Mouse (Mus musculus): ENCODE data around the gene Tshz2. TPM values are rescaled to one million over a fixed set of nuclear protein-coding genes. Genes with fewer than 3 reads are reported as not detected.

Gene Tshz2
- polyA plus RNA-seq, 1 experiment from 2014 or later, result 3.2 TPM

DNA sequence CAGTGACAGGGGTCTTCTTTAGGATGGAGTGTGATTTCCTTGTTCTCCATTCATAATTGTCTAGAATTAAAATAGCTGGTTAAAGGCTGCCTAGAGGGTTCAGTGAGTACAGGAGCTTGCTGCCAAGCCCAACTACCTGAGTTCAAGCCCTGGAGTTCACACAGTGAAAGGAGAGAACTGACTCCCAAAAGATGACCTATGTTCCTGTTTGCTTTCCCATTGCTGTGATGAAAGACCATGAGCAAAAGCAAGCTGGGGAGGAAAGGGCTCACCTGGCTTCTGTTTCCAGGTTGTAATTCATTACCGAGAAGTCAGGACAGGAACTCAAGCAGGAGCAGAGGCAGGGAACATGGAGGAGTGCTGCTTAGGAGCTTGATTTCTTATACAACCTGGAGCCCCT is 416.0 kb downstream of the Tshz2 start:
- ATAC-seq (replicated peaks; ENCODE audit: extremely low read depth, insufficient read depth, low FRiP score), result no peak
- Histone ChIP-seq H3K9me3 (replicated peaks; ENCODE audit: control insufficient read depth, low read length) (no peaks in the 10 kb centered on the region; the same call in 1 of the 2 replicates), H3K27ac (ENCODE audit: low read length) (no peak overlapping the region), H3K9ac (ENCODE audit: low read length) (no peak overlapping the region), H3K4me3 (ENCODE audit: low read length) (no peak overlapping the region), H3K36me3 (ENCODE audit: control insufficient read depth, insufficient read depth) (no peaks in the 10 kb centered on the region), H3K4me2 (ENCODE audit: low read depth, low read length) (no peak overlapping the region), H3K27me3 (ENCODE audit: control insufficient read depth, insufficient read depth, low read length) (no peaks in the 10 kb centered on the region), H3K4me1 (ENCODE audit: control insufficient read depth, insufficient read depth, low read length) (no peaks in the 10 kb centered on the region)
- 86% methylated on average over 1 of the region's 1 CpGs for WGBS

GRCm38 (mm10) chr2:170050651-170051050 is 417.8 kb downstream of the Tshz2 start:
- Histone ChIP-seq H3K4me2 (ENCODE audit: low read depth, low read length) (no peak overlapping the region), H3K27ac (ENCODE audit: low read length) (no peak overlapping the region), H3K9ac (ENCODE audit: low read length) (no peak overlapping the region), H3K27me3 (ENCODE audit: control insufficient read depth, insufficient read depth, low read length) (no peaks in the 10 kb centered on the region), H3K36me3 (ENCODE audit: control insufficient read depth, insufficient read depth) (no peaks in the 10 kb centered on the region), H3K9me3 (replicated peaks; ENCODE audit: control insufficient read depth, low read length) (no peaks in the 10 kb centered on the region; the same call in 1 of the 2 replicates), H3K4me1 (ENCODE audit: control insufficient read depth, insufficient read depth, low read length) (no peaks in the 10 kb centered on the region), H3K4me3 (ENCODE audit: low read length) (no peak overlapping the region)
- ATAC-seq (replicated peaks; ENCODE audit: extremely low read depth, insufficient read depth, low FRiP score), result no peak
- 39% methylated on average over 5 of the region's 5 CpGs for WGBS

DNA sequence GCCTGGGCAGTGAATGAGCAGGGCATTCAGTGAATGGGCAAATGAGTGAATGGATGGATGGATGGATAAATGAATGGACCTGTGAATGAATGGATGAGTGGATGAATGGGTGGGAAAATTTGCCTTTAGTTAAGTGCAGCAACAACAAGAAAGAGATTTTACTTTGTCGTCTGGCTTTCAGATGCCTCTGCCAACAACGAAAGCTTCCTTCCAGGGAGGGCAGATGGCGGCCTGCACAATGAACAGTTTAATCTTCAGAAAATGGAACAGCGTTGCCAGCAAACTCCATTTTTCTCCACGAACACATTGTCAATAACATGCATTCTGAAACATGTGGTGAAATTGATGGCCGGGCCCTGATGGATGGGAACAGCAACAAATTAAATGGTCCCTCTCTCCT is 418.6 kb downstream of the Tshz2 start:
- ATAC-seq (replicated peaks; ENCODE audit: extremely low read depth, insufficient read depth, low FRiP score), result no peak
- Histone ChIP-seq H3K9ac (ENCODE audit: low read length) (no peak overlapping the region), H3K9me3 (replicated peaks; ENCODE audit: control insufficient read depth, low read length) (no peaks in the 10 kb centered on the region; the same call in 1 of the 2 replicates), H3K4me3 (ENCODE audit: low read length) (no peak overlapping the region), H3K36me3 (ENCODE audit: control insufficient read depth, insufficient read depth) (no peaks in the 10 kb centered on the region), H3K4me1 (ENCODE audit: control insufficient read depth, insufficient read depth, low read length) (no peaks in the 10 kb centered on the region), H3K27ac (ENCODE audit: low read length) (no peak overlapping the region), H3K27me3 (ENCODE audit: control insufficient read depth, insufficient read depth, low read length) (no peaks in the 10 kb centered on the region), H3K4me2 (ENCODE audit: low read depth, low read length) (no peak overlapping the region)
- 89% methylated on average over 6 of the region's 6 CpGs for WGBS

GRCm38 (mm10) chr2:170054943-170055342 is 422.1 kb downstream of the Tshz2 start:
- H3K36me3 ChIP-seq (ENCODE audit: control insufficient read depth, insufficient read depth), result no peaks in the 10 kb centered on the region
- 70% methylated on average over 12 of the region's 12 CpGs for WGBS
- no peak for ATAC-seq (replicated peaks; ENCODE audit: extremely low read depth, insufficient read depth, low FRiP score)

DNA sequence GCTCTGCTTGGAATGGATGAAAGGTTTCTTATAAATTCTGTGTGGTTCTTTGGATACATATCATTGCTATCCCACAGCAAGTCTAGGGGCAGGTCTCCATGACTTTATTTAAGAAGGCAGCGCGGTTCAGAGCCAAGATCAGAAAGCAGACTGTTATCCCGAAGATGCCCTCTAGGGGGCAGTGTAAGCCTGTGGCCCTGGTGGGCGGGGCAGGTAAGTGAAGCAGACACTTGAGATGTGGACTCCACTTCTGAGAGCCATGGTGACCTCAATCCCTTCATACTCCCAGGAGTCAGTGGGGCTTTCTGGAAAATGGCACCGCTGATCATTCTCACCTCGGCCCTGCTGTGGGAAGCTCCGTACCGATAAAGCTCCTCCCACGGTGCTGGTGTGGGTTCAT is 422.6 kb downstream of the Tshz2 start:
- no peaks in the 10 kb centered on the region for H3K36me3 ChIP-seq (ENCODE audit: control insufficient read depth, insufficient read depth)
- no peak overlapping the region for H3K9ac ChIP-seq (ENCODE audit: low read length)
- ATAC-seq (replicated peaks; ENCODE audit: extremely low read depth, insufficient read depth, low FRiP score), result no peak
- H3K4me1 ChIP-seq (ENCODE audit: control insufficient read depth, insufficient read depth, low read length), result no peaks in the 10 kb centered on the region
- H3K27me3 ChIP-seq (ENCODE audit: control insufficient read depth, insufficient read depth, low read length), result no peaks in the 10 kb centered on the region
- H3K4me3 ChIP-seq (ENCODE audit: low read length), result no peak overlapping the region
- peak overlapping the region; percentile 23; the same call in 1 of the 2 replicates for H3K4me2 ChIP-seq (ENCODE audit: low read depth, low read length)
- H3K9me3 ChIP-seq (replicated peaks; ENCODE audit: control insufficient read depth, low read length), result no peaks in the 10 kb centered on the region
- WGBS, result 25% methylated on average over 9 of the region's 9 CpGs
- H3K27ac ChIP-seq (ENCODE audit: low read length), result no peak overlapping the region

More at GRCm38 (mm10) chr2:170054943-170055342, 422.1 kb downstream of the Tshz2 start:
- H3K27ac ChIP-seq (ENCODE audit: low read length), result no peak overlapping the region
- no peaks in the 10 kb centered on the region for H3K4me1 ChIP-seq (ENCODE audit: control insufficient read depth, insufficient read depth, low read length)
- no peak overlapping the region for H3K4me3 ChIP-seq (ENCODE audit: low read length)
- H3K27me3 ChIP-seq (ENCODE audit: control insufficient read depth, insufficient read depth, low read length), result no peaks in the 10 kb centered on the region
- H3K4me2 ChIP-seq (ENCODE audit: low read depth, low read length), result no peak overlapping the region
- H3K9me3 ChIP-seq (replicated peaks; ENCODE audit: control insufficient read depth, low read length), result no peaks in the 10 kb centered on the region
- H3K9ac ChIP-seq (ENCODE audit: low read length), result no peak overlapping the region

- Histone ChIP-seq H3K4me1 (ENCODE audit: control insufficient read depth, insufficient read depth, low read length) (no peaks in the 10 kb centered on the region), H3K4me3 (ENCODE audit: low read length) (no peak overlapping the region), H3K9ac (ENCODE audit: low read length) (no peak overlapping the region), H3K9me3 (replicated peaks; ENCODE audit: control insufficient read depth, low read length) (no peaks in the 10 kb centered on the region), H3K27me3 (ENCODE audit: control insufficient read depth, insufficient read depth, low read length) (no peaks in the 10 kb centered on the region), H3K36me3 (ENCODE audit: control insufficient read depth, insufficient read depth) (no peaks in the 10 kb centered on the region), H3K27ac (ENCODE audit: low read length) (no peak overlapping the region), H3K4me2 (ENCODE audit: low read depth, low read length) (no peak overlapping the region)
- ATAC-seq (replicated peaks; ENCODE audit: extremely low read depth, insufficient read depth, low FRiP score), result no peak
- WGBS, result 79% methylated on average over 14 of the region's 14 CpGs
These were observed 426.0 kb downstream of the Tshz2 start for GRCm38 (mm10) chr2:170058774-170059173.

DNA sequence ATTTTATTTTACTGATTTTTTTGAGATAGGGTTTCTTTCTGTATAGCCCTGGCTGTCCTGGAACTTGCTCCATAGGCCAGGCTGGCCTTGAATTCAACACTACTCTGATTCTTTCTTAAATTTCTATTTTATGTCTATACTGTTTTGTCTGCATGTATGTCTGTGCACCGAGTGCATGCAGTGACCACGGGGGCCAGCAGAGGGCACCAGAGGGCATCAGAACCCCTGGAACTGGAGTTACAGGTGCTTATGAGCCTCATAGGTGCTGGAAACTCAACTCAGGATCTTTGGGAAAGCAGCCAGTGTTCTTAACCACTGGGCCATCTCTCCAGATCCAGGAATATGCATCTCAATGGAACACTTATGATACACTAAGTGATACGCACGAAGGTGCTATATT is 427.3 kb downstream of the Tshz2 start:
- Histone ChIP-seq H3K27me3 (ENCODE audit: control insufficient read depth, insufficient read depth, low read length) (no peaks in the 10 kb centered on the region), H3K4me1 (ENCODE audit: control insufficient read depth, insufficient read depth, low read length) (no peaks in the 10 kb centered on the region), H3K4me2 (ENCODE audit: low read depth, low read length) (no peak overlapping the region), H3K4me3 (ENCODE audit: low read length) (no peak overlapping the region), H3K9me3 (replicated peaks; ENCODE audit: control insufficient read depth, low read length) (no peaks in the 10 kb centered on the region), H3K36me3 (ENCODE audit: control insufficient read depth, insufficient read depth) (no peaks in the 10 kb centered on the region), H3K9ac (ENCODE audit: low read length) (no peak overlapping the region), H3K27ac (ENCODE audit: low read length) (no peak overlapping the region)
- 60% methylated on average over 4 of the region's 4 CpGs for whole genome bisulfite sequencing
- no peak for ATAC-seq (replicated peaks; ENCODE audit: extremely low read depth, insufficient read depth, low FRiP score)

GRCm38 (mm10) chr2:170062378-170062777 is 429.6 kb downstream of the Tshz2 start:
- H3K36me3 ChIP-seq (ENCODE audit: control insufficient read depth, insufficient read depth), result no peaks in the 10 kb centered on the region
- WGBS, result 73% methylated on average over 3 of the region's 3 CpGs
- no peak overlapping the region for H3K4me3 ChIP-seq (ENCODE audit: low read length)
- H3K9me3 ChIP-seq (replicated peaks; ENCODE audit: control insufficient read depth, low read length), result peaks cover 9% of the 10 kb centered on the region
- H3K4me2 ChIP-seq (ENCODE audit: low read depth, low read length), result no peak overlapping the region
- ATAC-seq (replicated peaks; ENCODE audit: extremely low read depth, insufficient read depth, low FRiP score), result no peak
- no peak overlapping the region for H3K27ac ChIP-seq (ENCODE audit: low read length)
- no peaks in the 10 kb centered on the region for H3K27me3 ChIP-seq (ENCODE audit: control insufficient read depth, insufficient read depth, low read length)
- no peak overlapping the region for H3K9ac ChIP-seq (ENCODE audit: low read length)
- H3K4me1 ChIP-seq (ENCODE audit: control insufficient read depth, insufficient read depth, low read length), result no peaks in the 10 kb centered on the region

DNA sequence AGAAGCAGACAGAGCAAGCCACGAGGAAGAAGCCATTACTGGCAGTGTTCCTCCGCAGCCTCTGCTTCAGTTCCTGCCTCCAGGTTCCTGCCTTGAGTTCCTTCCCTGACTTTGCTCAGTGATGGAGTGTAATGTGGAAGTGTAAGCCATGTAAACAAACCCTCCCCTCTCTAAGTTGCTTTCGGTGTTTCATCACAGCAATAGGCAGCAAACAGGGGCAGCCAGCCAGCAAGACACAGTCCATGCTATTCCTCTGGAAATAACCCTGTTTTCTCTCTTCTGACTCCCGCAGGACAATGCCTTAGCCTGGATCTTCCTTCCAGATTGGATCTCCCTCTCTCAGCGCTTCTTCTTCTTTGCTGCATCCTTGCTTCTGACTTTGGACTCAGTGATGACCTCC is 437.2 kb downstream of the Tshz2 start:
- 70% methylated on average over 5 of the region's 5 CpGs for WGBS
- H3K9ac ChIP-seq (ENCODE audit: low read length), result no peak overlapping the region
- peaks cover 3% of the 10 kb centered on the region; the same call in 1 of the 2 replicates for H3K4me1 ChIP-seq (ENCODE audit: control insufficient read depth, insufficient read depth, low read length)
- ATAC-seq (replicated peaks; ENCODE audit: extremely low read depth, insufficient read depth, low FRiP score), result no peak
- no peak overlapping the region for H3K4me3 ChIP-seq (ENCODE audit: low read length)
- H3K27me3 ChIP-seq (ENCODE audit: control insufficient read depth, insufficient read depth, low read length), result no peaks in the 10 kb centered on the region
- H3K36me3 ChIP-seq (ENCODE audit: control insufficient read depth, insufficient read depth), result no peaks in the 10 kb centered on the region
- H3K27ac ChIP-seq (ENCODE audit: low read length), result no peak overlapping the region
- no peak overlapping the region for H3K4me2 ChIP-seq (ENCODE audit: low read depth, low read length)
- peaks cover 13% of the 10 kb centered on the region for H3K9me3 ChIP-seq (replicated peaks; ENCODE audit: control insufficient read depth, low read length)
